Mouse (Mus musculus) neural tube, embryonic 13.5 days (tissue): ENCODE data around the gene Scn10a. TPM values are rescaled to one million over a fixed set of nuclear protein-coding genes. Genes with fewer than 3 reads are reported as not detected.

Experiments
- ATAC-seq: fragments of 200-750 bp; cut with Nextera tagmentation; 2 replicates; pipeline ENCODE4 v1.8.0; 2017; ENCODE audit warnings: low read depth, mild to moderate bottlenecking, moderate TSS enrichment, moderate library complexity
- H3K27ac ChIP-seq: fragments of 300-500 bp; sonication (generic); replicated peaks from 2 replicates; pipeline ENCODE4 v1.5.1; 2015; ENCODE audit warnings: moderate library complexity, mild to moderate bottlenecking, inconsistent platforms
- H3K27me3 ChIP-seq: fragments of 300-500 bp; sonication (generic); 2 replicates; pipeline ENCODE4 v1.6.1; 2015; ENCODE audit warnings: mild to moderate bottlenecking, inconsistent platforms
- H3K36me3 ChIP-seq: fragments of 300-500 bp; sonication (generic); 2 replicates; pipeline ENCODE4 v1.6.1; 2015; ENCODE audit warnings: mild to moderate bottlenecking, inconsistent platforms
- H3K4me1 ChIP-seq: fragments of 300-500 bp; sonication (generic); replicated peaks from 2 replicates; pipeline ENCODE4 v1.6.1; 2015; ENCODE audit warnings: inconsistent platforms
- H3K4me2 ChIP-seq: fragments of 300-500 bp; sonication (generic); 2 replicates; pipeline ENCODE4 v1.6.1; 2015; ENCODE audit warnings: inconsistent platforms, mild to moderate bottlenecking, moderate library complexity
- H3K4me3 ChIP-seq: fragments of 300-500 bp; sonication (generic); 2 replicates; pipeline ENCODE4 v1.5.1; 2015; ENCODE audit warnings: mild to moderate bottlenecking, inconsistent platforms
- H3K9ac ChIP-seq: fragments of 300-500 bp; sonication (generic); 2 replicates; pipeline ENCODE4 v1.6.1; 2015; ENCODE audit warnings: moderate library complexity, mild to moderate bottlenecking, inconsistent platforms
- H3K9me3 ChIP-seq: fragments of 300-500 bp; sonication (generic); 2 replicates; pipeline ENCODE4 v1.6.1; 2016; ENCODE audit warnings: inconsistent platforms
- WGBS: fragments of 180-500 bp; shearing (Covaris S2); methylation state at CpG from one replicate; pipeline ENCODE4 v1.1.7; 2015; 5-methylcytosine and 5-hydroxymethylcytosine counted together
- polyA plus RNA-seq: library from polyadenylated mRNA; unstranded; fragments of >200 nt; fragmentation: Nextera tagmentation; extraction: Ambion mirVana; gene quantifications from 2 replicates; pipeline ENCODE4 v1.2.1, GENCODE M21; 2015

The Scn10a gene
- polyA plus RNA-seq, 1 experiment from 2014 or later = 12.3 TPM

- H3K4me3 ChIP-seq = no peak overlapping the region
- no peak overlapping the region for H3K9ac ChIP-seq
- H3K27ac ChIP-seq = no peak overlapping the region
- H3K4me1 ChIP-seq = no peaks in the 10 kb centered on the region
- 15% methylated on average over 6 of the region's 6 CpGs for WGBS
- no peaks in the 10 kb centered on the region; the same call in 1 of the 2 replicates for H3K27me3 ChIP-seq
- no peak overlapping the region for H3K4me2 ChIP-seq
- no peaks in the 10 kb centered on the region for H3K36me3 ChIP-seq
- ATAC-seq = no peak
- H3K9me3 ChIP-seq = no peaks in the 10 kb centered on the region
These were observed 12.4 kb downstream of the Scn10a start for GRCm38 (mm10) chr9:119706700-119707099.

GRCm38 (mm10) chr9:119691505-119691904 is 27.6 kb downstream of the Scn10a start:
- 74% methylated on average over 7 of the region's 7 CpGs for WGBS
- ATAC-seq = no peak

GRCm38 (mm10) chr9:119691001-119691400 is 28.1 kb downstream of the Scn10a start:
- WGBS = 77% methylated on average over 8 of the region's 8 CpGs
- Histone ChIP-seq H3K9me3 (no peaks in the 10 kb centered on the region), H3K36me3 (no peaks in the 10 kb centered on the region), H3K9ac (no peak overlapping the region), H3K4me2 (no peak overlapping the region), H3K4me3 (no peak overlapping the region), H3K27me3 (no peaks in the 10 kb centered on the region), H3K27ac (no peak overlapping the region), H3K4me1 (0 out of 2 replicates have a peak, but pooled peaks cover 5% of the 10 kb centered on the region)
- no peak for ATAC-seq

More at GRCm38 (mm10) chr9:119691505-119691904, 27.6 kb downstream of the Scn10a start:
- Histone ChIP-seq H3K27me3 (no peaks in the 10 kb centered on the region), H3K9me3 (no peaks in the 10 kb centered on the region), H3K4me3 (no peak overlapping the region), H3K4me1 (0 out of 2 replicates have a peak, but pooled peaks cover 5% of the 10 kb centered on the region), H3K27ac (no peak overlapping the region), H3K4me2 (no peak overlapping the region), H3K36me3 (no peaks in the 10 kb centered on the region), H3K9ac (no peak overlapping the region)

- H3K36me3 ChIP-seq = no peaks in the 10 kb centered on the region
- H3K27me3 ChIP-seq = no peaks in the 10 kb centered on the region
- no peak for ATAC-seq
- H3K9ac ChIP-seq = no peak overlapping the region
- 83% methylated on average over 8 of the region's 8 CpGs for WGBS
- no peak overlapping the region for H3K4me2 ChIP-seq
- no peak overlapping the region for H3K4me3 ChIP-seq
- H3K9me3 ChIP-seq = no peaks in the 10 kb centered on the region
- no peak overlapping the region for H3K27ac ChIP-seq
- 0 out of 2 replicates have a peak, but pooled peaks cover 5% of the 10 kb centered on the region for H3K4me1 ChIP-seq
These were observed 31.2 kb downstream of the Scn10a start for GRCm38 (mm10) chr9:119687893-119688292.

- no peak overlapping the region for H3K4me3 ChIP-seq
- no peaks in the 10 kb centered on the region for H3K9me3 ChIP-seq
- H3K4me2 ChIP-seq = no peak overlapping the region
- H3K27me3 ChIP-seq = no peaks in the 10 kb centered on the region
- no peak overlapping the region for H3K9ac ChIP-seq
- ATAC-seq = no peak
- WGBS = 96% methylated on average over 8 of the region's 8 CpGs
- 0 out of 2 replicates have a peak, but pooled peaks cover 5% of the 10 kb centered on the region for H3K4me1 ChIP-seq
- no peaks in the 10 kb centered on the region for H3K36me3 ChIP-seq
- no peak overlapping the region for H3K27ac ChIP-seq
These were observed 32.9 kb downstream of the Scn10a start for GRCm38 (mm10) chr9:119686187-119686586.

GRCm38 (mm10) chr9:119680896-119681295 is 38.2 kb downstream of the Scn10a start:
- Histone ChIP-seq H3K9ac (no peak overlapping the region), H3K27me3 (no peaks in the 10 kb centered on the region), H3K36me3 (no peaks in the 10 kb centered on the region), H3K9me3 (no peaks in the 10 kb centered on the region), H3K4me1 (no peaks in the 10 kb centered on the region), H3K4me2 (no peak overlapping the region), H3K27ac (no peak overlapping the region), H3K4me3 (no peak overlapping the region)
- ATAC-seq = no peak
- 75% methylated on average over 3 of the region's 3 CpGs for WGBS

- no peak overlapping the region for H3K4me3 ChIP-seq
- ATAC-seq = no peak
- H3K27ac ChIP-seq = no peak overlapping the region
- H3K9ac ChIP-seq = no peak overlapping the region
- H3K4me1 ChIP-seq = no peaks in the 10 kb centered on the region
- no peaks in the 10 kb centered on the region for H3K9me3 ChIP-seq
- no peak overlapping the region for H3K4me2 ChIP-seq
- no peaks in the 10 kb centered on the region for H3K27me3 ChIP-seq
- H3K36me3 ChIP-seq = no peaks in the 10 kb centered on the region
- 74% methylated on average over 1 of the region's 1 CpGs for WGBS
These were observed 55.0 kb downstream of the Scn10a start for GRCm38 (mm10) chr9:119664109-119664508.

GRCm38 (mm10) chr9:119656111-119656510 is 63.0 kb downstream of the Scn10a start:
- no peak overlapping the region for H3K9ac ChIP-seq
- no peaks in the 10 kb centered on the region for H3K27me3 ChIP-seq
- no peak overlapping the region for H3K4me2 ChIP-seq
- 60% methylated on average over 6 of the region's 6 CpGs for WGBS
- H3K27ac ChIP-seq = no peak overlapping the region
- no peaks in the 10 kb centered on the region; the same call in 1 of the 2 replicates for H3K4me1 ChIP-seq
- H3K4me3 ChIP-seq = no peak overlapping the region
- no peak for ATAC-seq
- H3K9me3 ChIP-seq = no peaks in the 10 kb centered on the region
- H3K36me3 ChIP-seq = no peaks in the 10 kb centered on the region

GRCm38 (mm10) chr9:119653758-119654157 is 65.4 kb downstream of the Scn10a start:
- Histone ChIP-seq H3K4me3 (no peak overlapping the region), H3K4me1 (no peaks in the 10 kb centered on the region; the same call in 1 of the 2 replicates), H3K27ac (no peak overlapping the region), H3K36me3 (no peaks in the 10 kb centered on the region), H3K9ac (no peak overlapping the region), H3K4me2 (no peak overlapping the region), H3K27me3 (no peaks in the 10 kb centered on the region), H3K9me3 (no peaks in the 10 kb centered on the region)
- WGBS = 66% methylated on average over 5 of the region's 5 CpGs
- ATAC-seq = no peak

- Histone ChIP-seq H3K4me3 (no peak overlapping the region), H3K4me2 (no peak overlapping the region), H3K27me3 (no peaks in the 10 kb centered on the region), H3K27ac (no peak overlapping the region), H3K9me3 (no peaks in the 10 kb centered on the region), H3K9ac (no peak overlapping the region), H3K4me1 (no peaks in the 10 kb centered on the region), H3K36me3 (no peaks in the 10 kb centered on the region)
- no peak for ATAC-seq
- 60% methylated on average over 8 of the region's 8 CpGs for WGBS
These were observed 72.1 kb downstream of the Scn10a start for GRCm38 (mm10) chr9:119646942-119647547.

- H3K4me3 ChIP-seq = no peak overlapping the region
- H3K9me3 ChIP-seq = no peaks in the 10 kb centered on the region
- no peak overlapping the region for H3K27ac ChIP-seq
- no peak overlapping the region for H3K4me2 ChIP-seq
- H3K27me3 ChIP-seq = no peaks in the 10 kb centered on the region
- ATAC-seq = no peak
- H3K9ac ChIP-seq = no peak overlapping the region
- H3K4me1 ChIP-seq = no peaks in the 10 kb centered on the region
- WGBS = 91% methylated on average over 6 of the region's 6 CpGs
- no peaks in the 10 kb centered on the region for H3K36me3 ChIP-seq
These were observed 77.1 kb downstream of the Scn10a start for GRCm38 (mm10) chr9:119641985-119642384.

GRCm38 (mm10) chr9:119634216-119634843 is 84.8 kb downstream of the Scn10a start:
- H3K4me1 ChIP-seq = peaks cover 22% of the 10 kb centered on the region
- no peaks in the 10 kb centered on the region for H3K36me3 ChIP-seq
- H3K27me3 ChIP-seq = no peaks in the 10 kb centered on the region
- H3K4me2 ChIP-seq = no peak overlapping the region
- no peak overlapping the region for H3K9ac ChIP-seq
- ATAC-seq = no peak
- H3K4me3 ChIP-seq = no peak overlapping the region
- no peaks in the 10 kb centered on the region for H3K9me3 ChIP-seq
- H3K27ac ChIP-seq = peak overlapping the region; percentile 59; the same call in 1 of the 2 replicates
- 57% methylated on average over 11 of the region's 11 CpGs for WGBS
